Mouse (Mus musculus): ENCODE data around the gene Rbm20. TPM values are rescaled to one million over a fixed set of nuclear protein-coding genes. Genes with fewer than 3 reads are reported as not detected.

The Rbm20 gene
- total and polyA plus RNA-seq, 2 experiments from 2014 or later = 0.86 to 1.9 TPM

GRCm38 (mm10) chr19:53815714-53816113 is 138.6 kb downstream of the Rbm20 start:
- WGBS = 83% methylated on average over 4 of the region's 4 CpGs
- no peaks in the 10 kb centered on the region for H3K27me3 ChIP-seq (ENCODE audit: insufficient read depth, low read length)
- no peak for TF ChIP-seq CTCF (IDR thresholded peaks at IDR 0.05; ENCODE audit: low read depth)

GRCm38 (mm10) chr19:53816242-53816641 is 139.1 kb downstream of the Rbm20 start:
- no peak overlapping the region for H3K9ac ChIP-seq (replicated peaks; ENCODE audit: low read length)
- WGBS = 83% methylated on average over 11 of the region's 11 CpGs

More at GRCm38 (mm10) chr19:53815714-53816113, 138.6 kb downstream of the Rbm20 start:
- DNase-seq (ENCODE audit: low spot score) (no peak), ATAC-seq (no peak)
- H3K4me1 ChIP-seq (ENCODE audit: insufficient read depth, low read length) = no peaks in the 10 kb centered on the region
- no peaks in the 10 kb centered on the region for H3K36me3 ChIP-seq (ENCODE audit: insufficient read depth, low read length)
- no peak overlapping the region for H3K9ac ChIP-seq (replicated peaks; ENCODE audit: low read length)
- H3K4me3 ChIP-seq (ENCODE audit: low read length) = no peak overlapping the region
- H3K4me2 ChIP-seq (ENCODE audit: low read depth, low read length) = no peak overlapping the region
- H3K9me3 ChIP-seq (ENCODE audit: low read length) = no peaks in the 10 kb centered on the region
- no peak overlapping the region for H3K27ac ChIP-seq

GRCm38 (mm10) chr19:53819299-53819698 is 142.2 kb downstream of the Rbm20 start:
- Histone ChIP-seq H3K4me3 (ENCODE audit: low read length) (no peak overlapping the region), H3K4me1 (ENCODE audit: insufficient read depth, low read length) (0 out of 2 replicates have a peak, but pooled peaks cover 3% of the 10 kb centered on the region), H3K36me3 (ENCODE audit: insufficient read depth, low read length) (no peaks in the 10 kb centered on the region), H3K27me3 (ENCODE audit: insufficient read depth, low read length) (no peaks in the 10 kb centered on the region), H3K9me3 (ENCODE audit: low read length) (no peaks in the 10 kb centered on the region), H3K9ac (replicated peaks; ENCODE audit: low read length) (no peak overlapping the region), H3K4me2 (ENCODE audit: low read depth, low read length) (no peak overlapping the region), H3K27ac (no peak overlapping the region)
- no peak for ATAC-seq
- 77% methylated on average over 6 of the region's 6 CpGs for WGBS
- TF ChIP-seq CTCF (IDR thresholded peaks at IDR 0.05; ENCODE audit: low read depth) = no peak
- DNase-seq (ENCODE audit: low spot score) = no peak

More at GRCm38 (mm10) chr19:53816242-53816641, 139.1 kb downstream of the Rbm20 start:
- DNase-seq (ENCODE audit: low spot score) = no peak
- no peaks in the 10 kb centered on the region for H3K4me1 ChIP-seq (ENCODE audit: insufficient read depth, low read length)
- H3K27me3 ChIP-seq (ENCODE audit: insufficient read depth, low read length) = no peaks in the 10 kb centered on the region
- H3K4me3 ChIP-seq (ENCODE audit: low read length) = no peak overlapping the region
- no peaks in the 10 kb centered on the region for H3K9me3 ChIP-seq (ENCODE audit: low read length)
- H3K27ac ChIP-seq = no peak overlapping the region
- no peak for TF ChIP-seq CTCF (IDR thresholded peaks at IDR 0.05; ENCODE audit: low read depth)
- ATAC-seq = no peak
- no peaks in the 10 kb centered on the region for H3K36me3 ChIP-seq (ENCODE audit: insufficient read depth, low read length)
- no peak overlapping the region for H3K4me2 ChIP-seq (ENCODE audit: low read depth, low read length)

- ATAC-seq (peak; percentile 84), DNase-seq (ENCODE audit: low spot score) (peak; percentile 53)
- no peaks in the 10 kb centered on the region for H3K27me3 ChIP-seq (ENCODE audit: insufficient read depth, low read length)
- H3K4me3 ChIP-seq (ENCODE audit: low read length) = no peak overlapping the region
- no peak overlapping the region for H3K4me2 ChIP-seq (ENCODE audit: low read depth, low read length)
- no peaks in the 10 kb centered on the region for H3K9me3 ChIP-seq (ENCODE audit: low read length)
- no peaks in the 10 kb centered on the region for H3K36me3 ChIP-seq (ENCODE audit: insufficient read depth, low read length)
- 0 out of 2 replicates have a peak overlapping the region, but pooled peaks have one; percentile 22 for H3K27ac ChIP-seq
- WGBS = 32% methylated on average over 13 of the region's 13 CpGs
- peak; percentile 28 for TF ChIP-seq CTCF (IDR thresholded peaks at IDR 0.05; ENCODE audit: low read depth)
- H3K9ac ChIP-seq (replicated peaks; ENCODE audit: low read length) = no peak overlapping the region
- H3K4me1 ChIP-seq (ENCODE audit: insufficient read depth, low read length) = 0 out of 2 replicates have a peak, but pooled peaks cover 3% of the 10 kb centered on the region
These were observed 144.4 kb downstream of the Rbm20 start for GRCm38 (mm10) chr19:53821241-53822120.

- no peaks in the 10 kb centered on the region for H3K9me3 ChIP-seq (ENCODE audit: low read length)
- H3K27me3 ChIP-seq (ENCODE audit: insufficient read depth, low read length) = no peaks in the 10 kb centered on the region
- WGBS = 72% methylated on average over 6 of the region's 6 CpGs
- H3K36me3 ChIP-seq (ENCODE audit: insufficient read depth, low read length) = no peaks in the 10 kb centered on the region
- no peak overlapping the region for H3K4me3 ChIP-seq (ENCODE audit: low read length)
- H3K4me1 ChIP-seq (ENCODE audit: insufficient read depth, low read length) = 0 out of 2 replicates have a peak, but pooled peaks cover 3% of the 10 kb centered on the region
- DNase-seq (ENCODE audit: low spot score) (no peak), ATAC-seq (no peak)
- H3K27ac ChIP-seq = no peak overlapping the region
- TF ChIP-seq CTCF (IDR thresholded peaks at IDR 0.05; ENCODE audit: low read depth) = no peak
- H3K4me2 ChIP-seq (ENCODE audit: low read depth, low read length) = no peak overlapping the region
- H3K9ac ChIP-seq (replicated peaks; ENCODE audit: low read length) = no peak overlapping the region
These were observed 146.7 kb downstream of the Rbm20 start for GRCm38 (mm10) chr19:53823847-53824246.

GRCm38 (mm10) chr19:53824872-53825680 is 148.0 kb downstream of the Rbm20 start:
- TF ChIP-seq CTCF (IDR thresholded peaks at IDR 0.05; ENCODE audit: low read depth) = peak; percentile 38; the same call in 1 of the 2 replicates
- Histone ChIP-seq H3K36me3 (ENCODE audit: insufficient read depth, low read length) (no peaks in the 10 kb centered on the region), H3K9me3 (ENCODE audit: low read length) (no peaks in the 10 kb centered on the region), H3K4me3 (ENCODE audit: low read length) (peak overlapping the region; percentile 23), H3K9ac (replicated peaks; ENCODE audit: low read length) (no peak overlapping the region), H3K27ac (peak overlapping the region; percentile 29; the same call in 1 of the 2 replicates), H3K27me3 (ENCODE audit: insufficient read depth, low read length) (no peaks in the 10 kb centered on the region), H3K4me2 (ENCODE audit: low read depth, low read length) (peak overlapping the region; percentile 40), H3K4me1 (ENCODE audit: insufficient read depth, low read length) (0 out of 2 replicates have a peak, but pooled peaks cover 3% of the 10 kb centered on the region)
- DNase-seq (ENCODE audit: low spot score) (peak; percentile 30), ATAC-seq (peak; percentile 80)
- 66% methylated on average over 21 of the region's 21 CpGs for WGBS
